Mouse (Mus musculus) MEL-GATA-1-ER (cell line): ENCODE data around the gene Fgf11.

Experiments
- DNase-seq: peaks from one replicate; pipeline ENCODE4 v3.0.0-alpha.2; 2012; ENCODE audit warnings: low read depth; ENCODE audit errors: extremely low read depth

Gene Fgf11

DNA sequence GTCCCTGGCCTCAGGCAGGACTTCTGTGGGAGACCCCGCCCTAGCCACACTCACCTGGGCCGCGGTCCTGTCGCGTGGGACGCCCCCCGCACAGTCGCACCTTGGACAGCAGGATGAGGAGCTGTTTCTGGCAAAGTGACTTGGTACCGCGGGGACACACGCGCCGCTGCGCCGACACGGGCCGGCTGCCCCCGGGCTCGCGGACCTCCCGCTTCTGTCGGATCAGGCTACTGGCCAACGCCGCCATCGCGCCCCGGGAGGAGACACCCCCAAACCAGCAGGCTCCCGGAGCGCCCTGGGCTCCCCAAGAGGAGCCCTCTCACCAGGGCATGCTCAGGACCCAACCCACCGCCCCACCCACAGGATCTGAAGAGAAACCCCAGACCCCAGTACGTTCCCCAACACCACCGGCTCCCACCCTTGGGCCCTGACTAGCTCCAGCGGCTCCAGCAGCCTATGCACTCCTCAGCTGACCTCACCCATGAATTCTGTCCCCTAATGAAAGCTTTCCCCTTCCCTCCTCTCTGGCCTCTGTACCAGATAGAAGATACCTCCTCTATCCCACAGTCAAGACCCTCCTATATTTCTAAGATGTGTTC, at the start of gene Fgf11:
Gene Fgf11 (minus strand): TSS at position 479 of the 599 bp plus-strand sequence.
- no peak for DNase-seq

DNA sequence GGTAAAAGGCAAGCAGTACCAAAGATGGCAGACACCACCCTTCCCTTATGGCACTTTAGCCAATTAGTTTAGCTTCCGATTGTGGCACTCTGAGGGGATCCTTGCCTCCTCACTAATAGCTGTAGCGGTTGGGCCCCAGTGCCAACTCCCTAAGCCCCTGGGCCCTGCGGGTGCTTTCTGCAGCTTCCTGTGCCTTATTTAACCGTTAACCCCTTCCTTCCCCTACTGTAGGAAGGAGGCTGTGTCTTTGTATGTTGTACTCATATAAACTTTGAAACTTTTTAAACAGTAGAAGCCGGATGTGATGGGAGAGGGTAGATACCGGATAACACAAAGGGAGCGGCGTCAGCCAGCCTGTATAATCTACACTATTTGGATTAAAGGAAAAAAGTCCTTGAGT, 49.1 kb upstream of the Fgf11 start:
- DNase-seq: no peak

DNA sequence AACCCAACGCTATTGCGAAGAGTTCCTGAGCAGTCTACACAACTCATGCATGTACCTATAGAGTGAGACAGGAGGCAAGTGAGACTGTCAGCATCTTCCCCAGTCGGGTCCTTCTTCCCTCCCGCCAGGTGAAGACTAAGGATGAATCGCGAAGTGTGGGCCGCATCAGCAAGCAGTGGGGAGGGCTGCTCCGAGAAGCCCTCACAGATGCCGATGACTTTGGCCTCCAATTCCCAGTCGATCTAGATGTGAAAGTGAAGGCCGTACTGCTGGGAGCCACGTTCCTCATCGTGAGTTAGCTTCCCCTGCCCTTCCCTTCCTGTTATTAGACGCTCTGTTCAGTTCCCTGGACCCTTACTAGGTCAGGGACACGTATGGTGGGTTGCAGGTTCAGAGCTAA, 48.2 kb upstream of the Fgf11 start:
- DNase-seq: no peak

DNA sequence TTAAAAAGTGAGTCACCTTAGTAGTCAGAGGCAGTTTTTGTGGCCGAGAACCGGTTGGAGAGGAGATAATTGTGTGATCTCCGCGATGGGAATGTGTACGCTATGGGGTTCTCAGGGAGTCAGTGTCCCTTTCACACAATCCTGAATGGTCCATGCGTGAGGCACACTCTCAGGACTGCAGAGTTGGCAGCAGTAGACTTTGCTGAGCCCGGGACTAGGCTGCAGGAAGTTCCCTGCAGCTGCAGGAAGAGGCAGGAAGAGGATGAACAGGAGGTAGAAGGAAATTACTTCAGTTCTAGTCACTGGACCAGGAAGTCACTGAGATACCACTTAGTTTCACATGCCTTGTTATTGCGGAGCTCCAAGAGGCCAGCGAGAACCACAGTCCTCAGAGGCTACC, 47.5 kb upstream of the Fgf11 start:
- no peak for DNase-seq

DNA sequence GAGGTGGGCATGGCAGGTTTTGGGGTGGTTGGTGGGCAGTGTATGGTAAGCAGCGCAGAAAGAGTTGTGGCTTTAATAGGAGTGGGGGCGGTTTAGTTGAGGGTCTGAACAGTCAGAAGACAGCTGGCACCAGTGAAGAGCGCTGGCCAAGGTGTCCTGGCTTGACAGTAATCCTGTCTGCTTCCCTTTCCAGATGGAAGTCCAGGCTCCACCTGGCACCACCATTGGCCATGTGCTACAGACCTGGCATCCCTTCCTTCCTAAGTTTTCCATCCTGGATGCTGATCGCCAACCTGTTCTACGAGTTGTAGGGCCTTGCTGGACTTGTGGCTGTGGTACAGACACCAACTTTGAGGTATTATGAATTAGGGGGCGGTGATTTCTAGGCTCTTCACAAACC, 46.4 kb upstream of the Fgf11 start:
- no peak for DNase-seq

DNA sequence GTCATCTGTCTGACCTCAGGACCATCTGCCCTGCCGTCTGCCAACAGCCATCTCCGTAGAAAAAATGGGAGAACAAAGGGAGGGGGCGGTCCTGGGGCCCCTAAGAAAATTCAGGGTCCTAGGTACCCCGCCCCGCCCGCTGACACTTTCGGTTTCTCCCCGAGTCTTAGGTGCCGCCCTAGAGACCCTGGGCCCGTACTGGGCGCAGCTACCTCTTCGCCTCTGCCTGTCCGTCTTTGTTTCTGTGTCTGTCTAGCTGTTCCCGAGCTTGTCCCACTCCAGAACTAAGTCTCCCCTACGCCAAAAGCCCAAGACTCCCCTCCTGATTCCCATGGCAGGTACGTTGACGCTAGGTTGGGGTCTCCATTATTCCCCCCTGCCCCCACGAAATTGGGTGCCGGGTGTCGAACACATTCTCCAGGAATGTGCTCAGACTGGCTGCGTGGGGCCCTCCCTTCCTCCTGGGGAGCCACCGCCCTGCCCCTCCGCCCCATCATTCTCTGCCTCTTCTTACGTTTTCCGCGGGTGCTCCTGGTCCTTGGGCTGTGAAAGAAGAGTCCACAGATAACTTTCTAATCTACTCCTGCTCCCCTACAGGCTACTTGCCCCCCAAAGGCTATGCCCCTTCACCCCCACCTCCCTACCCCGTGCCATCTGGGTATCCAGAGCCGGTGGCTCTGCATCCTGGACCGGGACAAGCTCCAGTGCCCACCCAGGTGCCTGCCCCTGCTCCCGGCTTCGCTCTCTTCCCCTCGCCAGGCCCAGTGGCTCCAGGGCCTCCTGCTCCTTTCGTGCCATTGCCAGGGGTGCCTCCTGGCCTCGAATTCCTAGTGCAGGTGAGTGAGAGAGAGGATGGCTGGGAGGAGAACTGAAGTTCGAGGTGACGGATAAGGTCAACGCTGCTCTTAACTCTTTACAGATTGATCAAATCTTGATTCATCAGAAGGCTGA, 45.4 kb upstream of the Fgf11 start:
- DNase-seq: no peak

DNA sequence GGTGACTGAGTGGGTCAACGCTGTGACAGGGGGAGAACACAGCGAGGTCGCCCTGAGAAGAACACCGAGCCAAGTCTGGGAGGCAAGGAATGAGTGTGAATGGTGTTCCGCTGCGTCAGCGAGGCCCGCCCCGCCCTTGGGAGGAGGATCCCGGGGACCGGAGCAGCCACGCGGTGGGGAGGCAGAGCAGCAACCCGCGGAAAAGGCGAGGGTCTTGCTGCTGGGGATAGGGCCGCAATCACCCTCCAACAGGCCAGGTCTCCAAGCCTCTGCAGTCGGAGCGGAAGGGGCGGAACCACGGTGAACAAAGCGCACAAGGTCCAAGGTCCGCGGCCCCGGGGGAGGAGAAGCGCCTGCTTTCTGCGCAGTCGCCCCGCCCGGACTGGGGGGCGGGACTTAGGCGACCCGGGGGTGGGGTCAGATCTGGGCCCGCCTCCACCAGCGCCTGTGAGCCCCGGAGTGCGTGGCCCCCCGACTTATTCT, 44.6 kb upstream of the Fgf11 start, which contains the start of gene Plscr3:
Gene Plscr3 (plus strand): TSS at position 179 of the 483 bp plus-strand sequence.
- DNase-seq: peak; percentile 80

DNA sequence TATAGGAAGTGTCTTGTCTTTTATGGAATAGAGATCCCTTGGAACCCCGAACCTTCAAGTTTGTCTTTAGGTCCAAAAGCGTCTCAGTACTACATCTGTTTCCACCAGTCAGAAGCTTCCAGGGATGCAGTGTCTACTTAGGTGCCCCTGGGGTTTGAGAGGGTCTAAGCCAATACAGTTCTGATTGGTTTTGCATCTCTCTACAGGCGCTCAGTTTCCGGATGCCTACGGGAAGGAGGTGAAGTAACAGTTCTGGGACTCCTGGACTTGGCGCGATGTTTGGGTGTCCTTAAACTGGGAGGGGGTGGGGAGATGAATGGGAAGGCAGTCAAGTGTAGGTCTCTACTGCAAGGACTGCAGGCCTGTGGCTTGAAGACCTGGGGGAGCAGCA, 37.1 kb upstream of the Fgf11 start:
- DNase-seq: peak; percentile 49

DNA sequence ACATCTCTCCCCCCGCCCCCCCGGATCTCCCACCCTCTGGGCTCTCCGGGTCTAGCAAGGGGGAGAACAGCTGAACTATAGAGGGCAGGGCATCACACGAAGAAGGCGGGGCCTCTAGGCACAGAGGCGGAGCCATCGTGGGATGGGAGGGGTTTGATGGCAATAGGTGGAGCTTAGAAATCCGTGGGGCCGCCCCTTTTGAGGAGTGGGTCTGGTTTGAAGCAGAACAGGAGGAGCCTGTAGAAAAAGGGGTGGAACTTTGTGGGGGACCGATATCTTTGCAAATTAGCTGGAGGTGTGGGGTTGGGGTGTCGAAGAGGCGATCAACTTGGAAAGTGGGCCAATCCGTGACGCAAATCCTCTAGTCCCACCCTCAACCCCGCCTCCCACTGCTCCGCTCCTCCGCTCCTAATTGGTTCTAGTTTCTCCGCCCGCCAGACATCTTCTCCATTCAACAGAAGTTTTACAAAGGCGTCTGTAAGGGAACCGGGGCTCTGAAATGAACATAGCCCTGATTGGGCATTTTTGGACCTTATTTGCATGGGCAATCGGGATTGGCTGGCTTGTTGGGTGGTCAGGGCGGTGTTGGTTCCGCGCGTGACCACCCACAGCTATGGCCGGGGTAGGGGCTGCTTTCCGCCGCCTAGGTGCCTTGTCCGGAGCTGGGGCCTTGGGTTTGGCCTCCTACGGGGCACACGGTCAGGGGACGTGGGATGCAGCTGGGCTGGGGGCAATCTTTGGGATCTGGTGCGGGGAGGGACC, 36.5 kb upstream of the Fgf11 start, which contains the start of gene Tmem256:
Gene Tmem256 (plus strand): TSS at position 563 of the 762 bp plus-strand sequence.
- DNase-seq: peak; percentile 98

DNA sequence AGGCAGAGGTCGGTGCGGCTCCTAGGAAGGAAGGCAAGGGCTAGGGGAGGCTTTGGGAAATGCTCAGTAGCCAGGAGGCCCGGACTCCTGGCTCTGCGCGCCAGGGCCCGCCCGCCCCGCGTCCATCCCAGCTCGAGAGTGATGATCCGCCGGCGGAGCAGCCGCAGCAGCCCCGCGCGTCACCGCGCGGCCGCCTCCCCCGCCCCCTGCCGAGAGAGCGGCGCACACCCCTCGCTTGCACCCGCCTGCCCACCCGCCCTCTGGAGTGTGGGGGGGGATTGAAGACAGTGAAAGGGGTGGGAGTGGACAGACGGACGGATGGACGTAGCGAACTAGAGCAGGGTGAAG, 35.9 kb upstream of the Fgf11 start, which contains the start of gene Nlgn2:
Gene Nlgn2 (minus strand): TSS at position 181 of the 348 bp plus-strand sequence.
- no peak for DNase-seq

DNA sequence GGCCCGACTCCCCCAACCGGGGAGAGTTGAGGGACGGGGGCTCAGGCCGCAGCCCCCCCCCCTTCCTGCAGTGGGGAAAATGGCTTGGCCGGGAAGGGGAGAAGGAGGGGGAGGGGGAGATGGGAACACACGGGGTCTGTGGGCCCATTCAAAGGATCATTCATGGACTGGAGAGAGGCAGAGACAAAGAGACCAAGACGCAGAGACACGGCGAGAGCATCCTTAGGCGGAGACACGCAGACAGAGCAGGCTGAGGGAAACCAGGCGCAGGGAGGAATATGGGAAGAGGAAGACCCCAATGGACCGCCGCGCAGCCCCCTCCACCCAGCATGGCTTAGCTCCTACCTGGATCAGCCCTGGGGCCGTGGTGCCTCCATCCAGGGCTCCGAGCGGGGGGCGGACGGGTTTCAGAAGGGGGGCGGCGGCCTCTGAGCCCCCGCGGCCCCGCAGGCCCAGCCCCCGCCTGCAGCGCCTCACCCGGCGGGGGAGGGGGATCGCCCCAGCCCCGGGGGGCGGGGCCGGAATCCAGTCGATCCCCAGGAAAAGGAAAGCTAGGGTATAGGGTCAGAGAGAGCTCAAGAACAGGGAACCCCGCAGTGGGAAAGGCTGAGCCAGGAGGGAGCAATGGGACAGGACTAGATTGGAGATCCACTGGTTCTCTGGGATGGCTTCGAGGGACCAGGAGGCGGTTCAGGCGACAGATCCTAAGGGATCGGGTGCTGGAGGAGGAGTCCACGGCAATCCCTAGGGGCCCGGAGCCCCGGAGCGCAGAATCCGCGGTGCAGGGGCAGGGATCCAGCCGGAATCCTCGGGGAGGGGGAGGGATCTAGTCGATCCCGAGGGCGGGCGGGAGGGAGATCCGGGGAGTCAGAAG, 35.3 kb upstream of the Fgf11 start:
- DNase-seq: no peak

DNA sequence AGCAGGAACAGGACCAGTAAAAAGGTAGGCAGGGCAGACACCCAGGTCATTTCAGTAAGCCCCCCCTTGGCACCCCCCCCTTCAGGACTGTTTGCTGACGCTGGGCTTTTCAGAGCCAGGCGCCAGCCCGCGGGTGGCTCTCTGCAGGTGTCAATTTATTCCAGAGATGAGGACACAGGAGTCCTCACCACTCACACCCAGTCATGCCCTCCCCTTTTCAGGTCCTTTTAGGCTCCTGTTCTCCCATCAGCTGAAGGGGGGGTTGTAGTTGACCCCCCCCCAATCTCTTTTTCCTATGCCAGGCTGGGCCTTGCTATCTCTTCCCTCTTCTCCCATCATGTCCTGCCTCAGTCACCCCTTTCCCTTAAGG, 34.3 kb upstream of the Fgf11 start:
- DNase-seq: no peak

DNA sequence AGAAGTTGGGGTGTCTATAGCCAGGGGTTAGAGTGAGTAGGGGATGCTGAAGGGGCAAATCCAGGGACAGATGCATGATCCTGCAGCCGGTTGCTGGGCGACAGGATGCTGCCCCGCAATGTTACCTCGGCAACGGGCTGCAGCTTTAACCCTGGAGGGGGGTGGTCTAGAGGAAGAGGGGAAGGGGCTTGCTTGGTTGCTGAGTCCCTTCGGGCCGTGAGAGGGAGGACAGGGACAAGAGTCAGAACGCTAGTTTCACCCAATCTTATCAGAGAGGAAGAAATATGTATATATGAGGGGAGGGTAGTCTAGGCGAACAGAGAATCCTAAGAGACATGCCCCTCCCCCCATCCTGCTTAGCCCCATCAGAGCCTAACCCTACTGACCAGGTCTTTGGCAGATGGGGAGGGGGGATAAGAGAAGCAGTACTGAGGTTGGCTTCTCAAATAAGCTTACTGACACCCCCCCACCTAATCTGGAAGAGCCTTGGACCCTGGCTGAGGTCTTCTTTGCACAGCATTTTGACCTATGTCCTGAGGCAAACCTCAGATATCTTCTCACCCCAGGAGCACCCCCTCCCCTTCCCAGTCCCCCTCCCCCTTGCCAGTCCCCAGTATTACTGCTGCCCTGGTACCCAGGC, 33.8 kb upstream of the Fgf11 start:
- DNase-seq: no peak

DNA sequence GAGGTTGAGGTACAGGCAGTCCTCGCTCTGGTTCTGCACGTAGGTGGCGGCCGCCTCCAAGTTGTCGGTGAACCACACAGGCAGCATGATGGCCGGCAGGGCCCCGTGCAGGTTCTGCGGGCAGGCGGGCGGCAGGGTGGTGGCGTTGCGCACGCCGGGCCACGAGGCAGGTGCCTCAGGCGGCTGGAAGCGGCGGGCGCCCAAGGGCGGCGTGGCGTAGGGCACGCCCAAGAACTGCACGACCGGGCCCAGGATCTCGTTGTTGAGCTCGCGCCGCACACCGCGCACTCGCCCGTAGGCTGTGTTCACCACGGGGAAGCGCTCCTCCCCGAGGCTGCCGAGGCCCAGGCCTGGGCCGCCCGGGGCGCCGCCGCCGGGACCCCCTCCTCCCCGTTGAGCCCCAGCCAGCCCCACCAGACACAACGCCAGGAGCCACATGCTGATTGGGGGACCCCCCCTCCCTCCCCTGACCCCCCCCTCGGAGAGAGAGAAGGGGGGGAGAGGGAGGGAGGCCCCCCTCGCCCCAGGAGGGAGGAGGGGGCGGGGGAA, 32.4 kb upstream of the Fgf11 start:
- DNase-seq: peak; percentile 29

DNA sequence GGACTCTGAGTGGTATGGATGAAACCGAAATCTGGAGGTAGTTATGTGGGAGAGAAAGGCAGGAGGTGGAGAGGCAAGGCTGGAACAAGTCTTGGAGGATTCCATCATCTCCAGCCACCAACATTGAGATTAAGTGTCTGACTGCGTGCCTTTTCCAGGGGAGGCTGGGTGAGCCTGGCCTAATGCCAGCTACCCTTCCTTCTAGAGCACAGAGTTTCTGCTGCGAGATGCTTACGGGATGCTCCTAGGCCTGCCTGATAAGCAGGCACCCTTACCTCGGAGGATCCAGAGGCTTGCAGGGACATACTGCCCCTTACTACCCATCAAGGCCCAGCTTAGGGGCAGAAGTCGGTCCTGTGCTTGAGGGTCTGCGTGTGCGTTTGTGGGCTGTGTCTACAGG, 31.9 kb upstream of the Fgf11 start:
- DNase-seq: peak; percentile 51

DNA sequence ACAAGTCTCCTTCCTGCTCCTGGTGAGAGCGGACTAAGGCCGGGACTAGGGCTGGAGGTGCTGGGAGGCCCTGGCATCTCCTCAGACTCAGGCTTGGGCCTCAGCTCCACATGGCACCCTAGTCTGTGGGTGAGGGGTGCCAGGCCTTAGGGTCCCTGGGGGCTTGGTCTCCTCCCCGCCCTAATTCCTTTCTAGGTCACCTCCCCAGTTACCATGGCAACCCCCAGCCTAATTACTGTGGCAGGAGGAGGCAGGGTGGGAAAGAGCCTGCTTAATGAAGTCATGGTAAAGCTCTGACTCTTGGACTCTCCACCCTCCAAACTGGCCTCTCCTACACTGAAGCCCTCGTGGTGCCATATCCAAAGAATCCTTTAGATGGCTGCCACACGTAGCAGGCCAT, 27.2 kb upstream of the Fgf11 start:
- DNase-seq: no peak

DNA sequence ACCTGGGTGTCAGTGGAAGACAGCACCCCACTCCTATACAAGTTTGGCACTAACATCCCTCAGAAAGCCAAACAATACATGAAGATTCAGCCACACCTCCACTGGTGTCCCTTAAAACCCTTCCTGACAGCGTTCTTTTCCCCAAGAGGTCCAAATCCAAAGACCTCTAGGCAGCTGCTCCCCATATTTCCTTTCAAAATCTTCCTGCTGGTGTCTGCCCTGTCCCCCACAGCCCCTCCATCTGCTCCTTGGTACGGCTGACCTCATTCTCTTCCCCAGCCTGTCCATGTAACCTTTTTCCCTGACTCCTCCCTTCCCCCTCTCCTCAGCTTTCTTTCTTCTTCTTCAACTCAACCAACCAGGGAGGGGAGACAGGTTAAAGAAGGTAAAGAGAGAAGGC, 21.8 kb upstream of the Fgf11 start:
- DNase-seq: no peak

DNA sequence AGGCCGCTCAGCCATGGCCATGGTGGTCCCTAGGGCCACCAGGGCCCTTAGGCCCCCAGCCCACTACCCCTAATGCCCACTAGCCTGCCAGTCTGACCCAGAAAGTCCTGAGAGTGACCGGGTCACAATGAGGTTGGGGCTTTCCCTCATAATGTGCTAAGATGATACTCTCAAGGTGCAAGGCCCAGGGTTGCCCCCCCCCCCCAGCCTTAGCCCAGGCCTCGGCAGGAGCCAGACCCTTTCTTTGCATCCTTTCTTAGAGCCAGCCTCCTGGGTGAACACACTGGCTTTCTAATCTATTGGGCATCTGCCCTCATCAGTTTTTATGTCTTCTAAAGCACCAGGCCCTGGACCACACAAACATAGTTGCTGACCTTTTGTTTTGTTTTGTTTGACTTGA, 20.4 kb upstream of the Fgf11 start, which contains the start of gene Spem1:
Gene Spem1 (minus strand): TSS at position 101 of the 400 bp plus-strand sequence.
- DNase-seq: no peak

DNA sequence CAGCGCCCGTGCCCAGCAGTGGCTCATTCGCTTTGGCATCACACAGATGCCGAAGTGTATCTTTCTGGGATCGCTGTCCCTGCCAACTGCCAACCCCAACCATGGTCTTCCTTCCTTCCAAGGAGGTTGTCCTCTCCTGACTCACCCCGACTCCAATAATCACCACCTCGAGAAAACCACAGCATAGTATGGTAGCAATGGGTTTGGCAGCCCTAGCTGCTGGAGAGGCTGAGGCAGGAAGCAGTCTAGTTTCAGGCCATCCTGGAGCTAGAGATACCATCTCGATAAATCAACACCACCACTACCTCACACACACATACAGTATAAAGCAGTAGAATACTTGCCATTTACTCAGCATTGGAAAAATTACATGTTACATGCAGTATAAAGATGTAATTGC, 17.2 kb upstream of the Fgf11 start:
- DNase-seq: no peak

DNA sequence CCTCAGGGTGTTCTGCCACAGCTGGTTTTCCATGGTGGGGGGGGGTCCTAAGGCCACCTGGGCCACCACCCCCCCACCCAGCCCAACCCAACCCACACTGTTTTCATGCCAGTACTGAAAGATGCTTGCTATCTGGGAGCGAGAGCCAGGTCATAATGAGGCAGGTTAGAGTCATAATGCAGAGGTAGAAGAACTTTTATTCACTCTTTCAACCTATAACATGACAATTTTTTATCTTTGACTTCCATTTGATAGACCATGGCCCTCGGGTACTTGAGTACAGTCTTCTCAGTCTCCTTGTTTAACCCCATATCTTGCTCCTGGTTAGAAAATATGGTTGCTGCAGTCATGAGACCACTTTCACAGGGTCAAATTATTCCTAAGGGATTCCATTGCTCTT, 16.7 kb upstream of the Fgf11 start, which contains the start of gene Spem2:
Gene Spem2 (minus strand): TSS at position 101 of the 400 bp plus-strand sequence.
- no peak for DNase-seq
